Mouse (Mus musculus): ENCODE measurements around the gene Ect2l.

DNA sequence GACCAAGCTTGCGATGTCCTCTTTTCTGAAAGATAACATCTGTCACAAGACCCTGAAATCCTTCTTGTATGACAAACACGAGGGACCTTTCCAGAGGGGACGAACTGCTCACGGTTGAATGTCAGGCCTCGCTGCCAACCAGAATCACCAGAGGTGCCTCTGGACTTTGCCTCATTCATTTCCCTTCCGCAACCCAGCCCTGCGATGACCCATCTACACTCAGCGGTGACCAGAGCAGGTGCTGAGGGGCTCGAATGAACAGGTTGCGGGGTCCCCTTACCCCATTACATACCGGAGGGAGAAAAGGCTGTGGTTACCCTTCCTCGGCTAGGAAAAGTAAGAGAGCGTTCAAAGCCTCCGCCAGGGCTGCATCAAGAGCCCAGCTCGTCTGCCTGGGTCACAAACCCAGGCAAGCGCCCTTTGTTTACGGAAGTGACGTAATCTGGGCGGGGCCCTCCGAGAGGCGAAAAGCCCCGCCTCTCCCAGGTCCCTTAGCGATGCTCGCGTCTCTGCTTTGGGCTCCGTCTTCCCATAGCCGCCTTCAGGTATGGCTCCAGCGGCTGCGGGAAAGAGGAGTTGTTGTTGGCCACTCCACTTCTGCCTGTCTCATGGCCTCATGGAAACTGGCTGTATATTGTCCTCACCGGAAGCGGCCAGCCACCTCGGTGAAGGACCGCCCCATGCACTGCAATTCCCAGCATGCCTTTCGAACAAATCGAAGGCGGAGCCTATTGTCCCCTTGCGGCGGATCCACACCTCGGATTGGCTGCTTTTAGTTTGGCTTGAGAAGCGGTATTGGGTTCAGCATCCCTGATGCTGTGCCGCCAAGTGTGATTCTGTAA lies 24.1 kb upstream of the Ect2l start, which contains the start of gene Ccdc28a:
- 0 out of 2 replicates have a peak, but pooled peaks have one; percentile 6 for TF ChIP-seq CTCF (IDR thresholded peaks at IDR 0.05; ENCODE audit: low read depth)
- TF ChIP-seq EP300 (IDR thresholded peaks at IDR 0.05; ENCODE audit: low read depth) = peak; percentile 48; the same call in 1 of the 2 replicates
